Mouse (Mus musculus) ES-Bruce4 (cell line): ENCODE measurements around the gene Cdh23. TPM values are rescaled to one million over a fixed set of nuclear protein-coding genes. Genes with fewer than 3 reads are reported as not detected.

Experiments
- H3K27ac ChIP-seq: 2 replicates; pipeline ENCODE4 v1.5.1; 2012; ENCODE audit warnings: low read length, inconsistent platforms; ENCODE audit not compliant: insufficient read depth
- H3K27me3 ChIP-seq: 2 replicates; pipeline ENCODE4 v1.6.1; 2012; ENCODE audit warnings: mild to moderate bottlenecking, low read length, inconsistent platforms; ENCODE audit not compliant: control insufficient read depth, poor library complexity, insufficient read depth, severe bottlenecking
- H3K36me3 ChIP-seq: 2 replicates; pipeline ENCODE4 v1.6.1; 2012; ENCODE audit warnings: inconsistent platforms, mild to moderate bottlenecking, low read length, moderate library complexity; ENCODE audit not compliant: control insufficient read depth, poor library complexity, insufficient read depth, severe bottlenecking
- H3K4me1 ChIP-seq: one replicate; pipeline ENCODE4 v1.8.1; 2011; ENCODE audit warnings: low read length; ENCODE audit not compliant: control insufficient read depth, insufficient read depth
- H3K4me3 ChIP-seq: 2 replicates; pipeline ENCODE4 v1.5.1; 2011; ENCODE audit warnings: low read depth, mild to moderate bottlenecking, low read length
- H3K9ac ChIP-seq: 2 replicates; pipeline ENCODE4 v1.6.1; 2012; ENCODE audit warnings: low read depth, mild to moderate bottlenecking, inconsistent platforms; ENCODE audit not compliant: poor library complexity, severe bottlenecking
- H3K9me3 ChIP-seq: replicated peaks from 2 replicates; pipeline ENCODE4 v1.6.1; 2012; ENCODE audit warnings: mild to moderate bottlenecking, low read length, inconsistent platforms; ENCODE audit not compliant: control insufficient read depth, poor library complexity, insufficient read depth, severe bottlenecking
- CTCF ChIP-seq: IDR thresholded peaks from one replicate; pipeline ENCODE4 v1.8.1; 2011; ENCODE audit warnings: low read depth, low read length
- EP300 ChIP-seq: IDR thresholded peaks from 2 replicates; pipeline ENCODE4 v1.6.1; 2011; ENCODE audit warnings: low read depth, low read length; ENCODE audit not compliant: insufficient read depth
- POLR2A ChIP-seq: IDR thresholded peaks from one replicate; pipeline ENCODE4 v1.8.1; 2011; ENCODE audit warnings: low read length; ENCODE audit not compliant: insufficient read depth
- polyA plus RNA-seq: library from polyadenylated mRNA; stranded (reverse); fragments of >200 nt; gene quantifications from 2 replicates; pipeline ENCODE4 v1.2.4, GENCODE M21; 2011; ENCODE audit warnings: low read depth; ENCODE audit not compliant: missing spikeins, insufficient read depth, insufficient read length

Gene Cdh23
- polyA plus RNA-seq, 1 experiment: 0.33 TPM

DNA sequence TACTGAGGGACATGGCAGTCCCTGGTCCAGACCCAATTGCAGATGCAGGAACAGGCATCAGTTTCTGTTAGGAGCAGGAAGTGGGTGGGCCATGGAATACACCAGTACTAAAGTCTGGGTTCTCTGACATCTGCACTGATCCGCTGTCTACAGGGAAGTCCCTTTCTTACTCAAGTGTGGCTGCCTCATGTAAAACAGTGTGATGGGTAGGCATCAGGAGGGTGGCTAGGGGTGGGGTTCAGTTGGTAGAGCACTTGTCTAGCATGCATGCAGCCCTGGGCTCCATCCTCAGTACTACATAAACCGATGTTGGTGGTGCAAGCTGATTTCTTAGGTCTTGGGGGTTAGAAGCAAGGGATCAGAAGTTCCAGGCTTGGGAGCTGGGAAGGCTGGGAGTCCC lies 282.5 kb downstream of the Cdh23 start:
- Histone ChIP-seq H3K9ac (no peak overlapping the region), H3K4me3 (no peak overlapping the region), H3K4me1 (no peaks in the 10 kb centered on the region), H3K27me3 (no peaks in the 10 kb centered on the region), H3K9me3 (no peaks in the 10 kb centered on the region), H3K27ac (no peak overlapping the region), H3K36me3 (no peaks in the 10 kb centered on the region)
- TF ChIP-seq EP300 (no peak), POLR2A (no peak), CTCF (no peak)

GRCm38 (mm10) chr10:60411794-60412193 lies 284.5 kb downstream of the Cdh23 start:
- Histone ChIP-seq H3K4me3 (no peak overlapping the region), H3K4me1 (no peaks in the 10 kb centered on the region), H3K27ac (no peak overlapping the region), H3K9ac (no peak overlapping the region), H3K36me3 (no peaks in the 10 kb centered on the region), H3K9me3 (no peaks in the 10 kb centered on the region), H3K27me3 (no peaks in the 10 kb centered on the region)
- TF ChIP-seq EP300 (no peak), POLR2A (no peak), CTCF (peak; percentile 53)

DNA sequence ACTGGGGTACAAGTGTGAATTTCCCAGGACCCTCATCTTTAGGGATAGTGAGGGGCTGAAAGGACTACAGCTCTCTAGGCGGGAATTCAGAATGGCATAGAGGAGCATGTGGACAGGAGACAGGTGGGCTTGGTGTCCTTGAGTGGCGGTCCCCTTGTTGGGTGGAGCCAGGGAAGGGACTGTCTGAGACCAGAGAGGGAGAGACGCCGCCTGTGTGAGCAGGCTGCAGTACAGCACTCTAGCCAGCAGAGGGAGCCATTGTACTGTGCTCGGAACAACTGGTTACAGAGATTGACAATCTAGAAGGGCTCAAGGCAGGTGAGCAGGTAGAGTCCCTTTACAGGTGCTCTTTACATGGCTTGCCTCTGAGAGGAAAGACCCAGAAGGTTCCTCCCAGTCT lies 288.5 kb downstream of the Cdh23 start:
- Histone ChIP-seq H3K9ac (no peak overlapping the region), H3K4me1 (no peaks in the 10 kb centered on the region), H3K27me3 (no peaks in the 10 kb centered on the region), H3K36me3 (no peaks in the 10 kb centered on the region), H3K4me3 (no peak overlapping the region), H3K9me3 (no peaks in the 10 kb centered on the region), H3K27ac (no peak overlapping the region)
- peak; percentile 97 for TF ChIP-seq CTCF
- no peak for TF ChIP-seq POLR2A
- TF ChIP-seq EP300: no peak

- Histone ChIP-seq H3K27ac (no peak overlapping the region), H3K4me3 (no peak overlapping the region), H3K9ac (no peak overlapping the region), H3K9me3 (no peaks in the 10 kb centered on the region), H3K27me3 (no peaks in the 10 kb centered on the region), H3K36me3 (no peaks in the 10 kb centered on the region), H3K4me1 (no peaks in the 10 kb centered on the region)
- no peak for TF ChIP-seq CTCF
- TF ChIP-seq EP300: no peak
- TF ChIP-seq POLR2A: no peak
Measured at GRCm38 (mm10) chr10:60405460-60406177, 290.7 kb downstream of the Cdh23 start.

GRCm38 (mm10) chr10:60400507-60401295 lies 295.6 kb downstream of the Cdh23 start:
- no peak overlapping the region for H3K27ac ChIP-seq
- H3K9ac ChIP-seq: no peak overlapping the region

GRCm38 (mm10) chr10:60399449-60399848 lies 296.8 kb downstream of the Cdh23 start, which contains the start of gene Gm17455:
Gene Gm17455 (plus strand): TSS chr10:60399726.
- TF ChIP-seq CTCF: no peak
- no peak for TF ChIP-seq EP300
- TF ChIP-seq POLR2A: no peak
- H3K4me3 ChIP-seq: no peak within 1 kb of the TSS
- no peaks in the 10 kb centered on the region for H3K36me3 ChIP-seq
- no peak within 1 kb of the TSS for H3K27ac ChIP-seq
- no peaks in the 10 kb centered on the region for H3K27me3 ChIP-seq
- H3K9ac ChIP-seq: no peak within 1 kb of the TSS
- H3K4me1 ChIP-seq: no peaks in the 10 kb centered on the region
- no peaks in the 10 kb centered on the region for H3K9me3 ChIP-seq

More at GRCm38 (mm10) chr10:60400507-60401295, 295.6 kb downstream of the Cdh23 start:
- Histone ChIP-seq H3K27me3 (no peaks in the 10 kb centered on the region), H3K36me3 (no peaks in the 10 kb centered on the region), H3K4me1 (no peaks in the 10 kb centered on the region), H3K4me3 (no peak overlapping the region), H3K9me3 (no peaks in the 10 kb centered on the region)
- TF ChIP-seq CTCF (no peak), EP300 (no peak), POLR2A (no peak)
